Mouse (Mus musculus) forebrain, embryonic 15.5 days (tissue): ENCODE measurements around the gene Gm9903. TPM values are rescaled to one million over a fixed set of nuclear protein-coding genes. Genes with fewer than 3 reads are reported as not detected.

Experiments used
- ATAC-seq: fragments of 200-750 bp; cut with Nextera tagmentation; replicated peaks from 2 replicates; pipeline ENCODE4 v1.8.0; 2017; ENCODE audit warnings: mild to moderate bottlenecking, moderate TSS enrichment, moderate library complexity
- H3K27ac ChIP-seq: fragments of 300-500 bp; sonication (generic); replicated peaks from 2 replicates; pipeline ENCODE4 v1.5.1; 2015; ENCODE audit warnings: mild to moderate bottlenecking, inconsistent platforms
- H3K27me3 ChIP-seq: fragments of 300-500 bp; sonication (generic); 2 replicates; pipeline ENCODE4 v1.6.1; 2015; ENCODE audit warnings: inconsistent platforms
- H3K36me3 ChIP-seq: fragments of 300-500 bp; sonication (generic); 2 replicates; pipeline ENCODE4 v1.6.1; 2015; ENCODE audit warnings: mild to moderate bottlenecking, inconsistent platforms
- H3K4me1 ChIP-seq: fragments of 300-500 bp; sonication (generic); 2 replicates; pipeline ENCODE4 v1.6.1; 2015; ENCODE audit warnings: inconsistent platforms
- H3K4me2 ChIP-seq: fragments of 300-500 bp; sonication (generic); replicated peaks from 2 replicates; pipeline ENCODE4 v1.6.1; 2015; ENCODE audit warnings: mild to moderate bottlenecking, inconsistent platforms
- H3K4me3 ChIP-seq: fragments of 300-500 bp; sonication (generic); 2 replicates; pipeline ENCODE4 v1.5.1; 2015; ENCODE audit warnings: mild to moderate bottlenecking, inconsistent platforms
- H3K9ac ChIP-seq: fragments of 300-500 bp; sonication (generic); replicated peaks from 2 replicates; pipeline ENCODE4 v1.6.1; 2015; ENCODE audit warnings: mild to moderate bottlenecking, inconsistent platforms
- H3K9me3 ChIP-seq: fragments of 300-500 bp; sonication (generic); 2 replicates; pipeline ENCODE4 v1.6.1; 2016; ENCODE audit warnings: inconsistent platforms
- WGBS: fragments of 180-500 bp; shearing (Covaris S2); methylation state at CpG from one replicate; pipeline ENCODE4 v1.1.7; 2015; ENCODE audit warnings: mixed read lengths; 5-methylcytosine and 5-hydroxymethylcytosine counted together
- polyA plus RNA-seq: library from polyadenylated mRNA; unstranded; fragments of >200 nt; fragmentation: Nextera tagmentation; extraction: Ambion mirVana; gene quantifications from 2 replicates; pipeline ENCODE4 v1.2.1, GENCODE M21; 2015

The Gm9903 gene
- polyA plus RNA-seq, result 0.60 and 0.75 TPM in 2 replicates

- H3K4me2 ChIP-seq, result peak within 1 kb of the TSS; percentile 78
- H3K4me1 ChIP-seq, result peaks cover 20% of the 10 kb centered on the region
- WGBS, result 0% methylated on average over 98 of the region's 99 CpGs
- peak within 1 kb of the TSS; percentile 92 for H3K27ac ChIP-seq
- H3K36me3 ChIP-seq, result no peaks in the 10 kb centered on the region
- peak within 1 kb of the TSS; percentile 75 for H3K9ac ChIP-seq
- no peaks in the 10 kb centered on the region for H3K27me3 ChIP-seq
- no peaks in the 10 kb centered on the region for H3K9me3 ChIP-seq
- peak; percentile 96 for ATAC-seq
- peak within 1 kb of the TSS; percentile 85 for H3K4me3 ChIP-seq
Measured at GRCm38 (mm10) chr5:33629301-33629987, at the start of gene Gm9903, which contains the start of gene Fam53a. Gene Gm9903, plus strand, starts transcription at chr5:33629925. Gene Fam53a, minus strand, starts transcription at chr5:33629635.

- H3K9me3 ChIP-seq, result no peaks in the 10 kb centered on the region
- H3K36me3 ChIP-seq, result no peaks in the 10 kb centered on the region
- H3K27me3 ChIP-seq, result no peaks in the 10 kb centered on the region
- H3K27ac ChIP-seq, result no peak overlapping the region
- H3K9ac ChIP-seq, result no peak overlapping the region
- ATAC-seq, result no peak
- no peak overlapping the region for H3K4me3 ChIP-seq
- no peaks in the 10 kb centered on the region for H3K4me1 ChIP-seq
- H3K4me2 ChIP-seq, result no peak overlapping the region
- 93% methylated on average over 1 of the region's 1 CpGs for WGBS
Measured at GRCm38 (mm10) chr5:33580336-33580735, 49.4 kb upstream of the Gm9903 start.

- Histone ChIP-seq H3K27ac (no peak overlapping the region), H3K4me3 (no peak overlapping the region), H3K27me3 (no peaks in the 10 kb centered on the region), H3K9me3 (no peaks in the 10 kb centered on the region), H3K4me2 (no peak overlapping the region), H3K9ac (no peak overlapping the region), H3K4me1 (no peaks in the 10 kb centered on the region), H3K36me3 (no peaks in the 10 kb centered on the region)
- WGBS, result 76% methylated on average over 18 of the region's 18 CpGs
- ATAC-seq, result no peak
Measured at GRCm38 (mm10) chr5:33587498-33588058, 42.1 kb upstream of the Gm9903 start.

GRCm38 (mm10) chr5:33588066-33588465 lies 41.7 kb upstream of the Gm9903 start:
- H3K27me3 ChIP-seq, result no peaks in the 10 kb centered on the region
- no peak overlapping the region for H3K27ac ChIP-seq
- no peaks in the 10 kb centered on the region for H3K4me1 ChIP-seq
- no peaks in the 10 kb centered on the region for H3K9me3 ChIP-seq
- WGBS, result 70% methylated on average over 3 of the region's 3 CpGs
- no peak for ATAC-seq
- H3K36me3 ChIP-seq, result no peaks in the 10 kb centered on the region
- no peak overlapping the region for H3K4me3 ChIP-seq
- no peak overlapping the region for H3K4me2 ChIP-seq
- H3K9ac ChIP-seq, result no peak overlapping the region

- WGBS, result 72% methylated on average over 5 of the region's 5 CpGs
- no peak overlapping the region for H3K9ac ChIP-seq
- H3K4me1 ChIP-seq, result no peaks in the 10 kb centered on the region
- no peak overlapping the region for H3K4me3 ChIP-seq
- H3K36me3 ChIP-seq, result no peaks in the 10 kb centered on the region
- H3K9me3 ChIP-seq, result no peaks in the 10 kb centered on the region
- no peaks in the 10 kb centered on the region for H3K27me3 ChIP-seq
- ATAC-seq, result peak; percentile 67
- H3K4me2 ChIP-seq, result no peak overlapping the region
- H3K27ac ChIP-seq, result no peak overlapping the region
Measured at GRCm38 (mm10) chr5:33589221-33589888, 40.4 kb upstream of the Gm9903 start.

- no peak for ATAC-seq
- Histone ChIP-seq H3K9me3 (no peaks in the 10 kb centered on the region), H3K27me3 (no peaks in the 10 kb centered on the region), H3K4me2 (no peak overlapping the region), H3K4me3 (no peak overlapping the region), H3K36me3 (no peaks in the 10 kb centered on the region), H3K27ac (no peak overlapping the region), H3K4me1 (no peaks in the 10 kb centered on the region), H3K9ac (no peak overlapping the region)
- WGBS, result 30% methylated on average over 2 of the region's 2 CpGs
Measured at GRCm38 (mm10) chr5:33593620-33594019, 36.1 kb upstream of the Gm9903 start.

- WGBS, result 92% methylated on average over 5 of the region's 5 CpGs
Measured at GRCm38 (mm10) chr5:33605314-33605713, 24.4 kb upstream of the Gm9903 start.

GRCm38 (mm10) chr5:33606631-33607030 lies 23.1 kb upstream of the Gm9903 start:
- no peak for ATAC-seq
- H3K36me3 ChIP-seq, result peaks cover 22% of the 10 kb centered on the region
- H3K27ac ChIP-seq, result no peak overlapping the region
- 77% methylated on average over 7 of the region's 7 CpGs for WGBS
- H3K27me3 ChIP-seq, result no peaks in the 10 kb centered on the region
- no peak overlapping the region for H3K9ac ChIP-seq
- no peak overlapping the region for H3K4me3 ChIP-seq
- H3K4me1 ChIP-seq, result no peaks in the 10 kb centered on the region
- H3K4me2 ChIP-seq, result no peak overlapping the region
- no peaks in the 10 kb centered on the region for H3K9me3 ChIP-seq

More at GRCm38 (mm10) chr5:33605314-33605713, 24.4 kb upstream of the Gm9903 start:
- no peak overlapping the region for H3K27ac ChIP-seq
- no peaks in the 10 kb centered on the region for H3K9me3 ChIP-seq
- H3K4me3 ChIP-seq, result no peak overlapping the region
- H3K4me2 ChIP-seq, result no peak overlapping the region
- ATAC-seq, result no peak
- H3K27me3 ChIP-seq, result no peaks in the 10 kb centered on the region
- H3K4me1 ChIP-seq, result no peaks in the 10 kb centered on the region
- H3K36me3 ChIP-seq, result peaks cover 25% of the 10 kb centered on the region
- no peak overlapping the region for H3K9ac ChIP-seq

GRCm38 (mm10) chr5:33607434-33607833 lies 22.3 kb upstream of the Gm9903 start:
- 96% methylated on average over 15 of the region's 15 CpGs for WGBS
- no peak overlapping the region for H3K27ac ChIP-seq
- peaks cover 22% of the 10 kb centered on the region for H3K36me3 ChIP-seq

GRCm38 (mm10) chr5:33609226-33609625 lies 20.5 kb upstream of the Gm9903 start:
- no peak for ATAC-seq
- Histone ChIP-seq H3K4me3 (no peak overlapping the region), H3K36me3 (peaks cover 23% of the 10 kb centered on the region), H3K9me3 (no peaks in the 10 kb centered on the region), H3K4me2 (no peak overlapping the region), H3K27me3 (no peaks in the 10 kb centered on the region), H3K9ac (no peak overlapping the region), H3K4me1 (no peaks in the 10 kb centered on the region), H3K27ac (no peak overlapping the region)
- 90% methylated on average over 1 of the region's 1 CpGs for WGBS

More at GRCm38 (mm10) chr5:33607434-33607833, 22.3 kb upstream of the Gm9903 start:
- H3K9ac ChIP-seq, result no peak overlapping the region
- H3K4me3 ChIP-seq, result no peak overlapping the region
- no peak overlapping the region for H3K4me2 ChIP-seq
- no peaks in the 10 kb centered on the region for H3K27me3 ChIP-seq
- no peaks in the 10 kb centered on the region for H3K4me1 ChIP-seq
- no peaks in the 10 kb centered on the region for H3K9me3 ChIP-seq
- no peak for ATAC-seq

GRCm38 (mm10) chr5:33611795-33612194 lies 17.9 kb upstream of the Gm9903 start:
- no peak overlapping the region for H3K27ac ChIP-seq
- no peak overlapping the region for H3K4me3 ChIP-seq
- H3K4me1 ChIP-seq, result no peaks in the 10 kb centered on the region
- H3K36me3 ChIP-seq, result peaks cover 25% of the 10 kb centered on the region
- no peaks in the 10 kb centered on the region for H3K9me3 ChIP-seq
- ATAC-seq, result no peak
- H3K4me2 ChIP-seq, result no peak overlapping the region
- no peaks in the 10 kb centered on the region for H3K27me3 ChIP-seq
- WGBS, result 90% methylated on average over 1 of the region's 1 CpGs
- no peak overlapping the region for H3K9ac ChIP-seq

GRCm38 (mm10) chr5:33614391-33614790 lies 15.3 kb upstream of the Gm9903 start:
- ATAC-seq, result no peak
- no peak overlapping the region for H3K27ac ChIP-seq
- WGBS, result 86% methylated on average over 6 of the region's 6 CpGs

More at GRCm38 (mm10) chr5:33614391-33614790, 15.3 kb upstream of the Gm9903 start:
- Histone ChIP-seq H3K4me2 (no peak overlapping the region), H3K4me3 (no peak overlapping the region), H3K27me3 (no peaks in the 10 kb centered on the region), H3K4me1 (no peaks in the 10 kb centered on the region), H3K9me3 (no peaks in the 10 kb centered on the region), H3K9ac (no peak overlapping the region), H3K36me3 (peaks cover 10% of the 10 kb centered on the region; the same call in 1 of the 2 replicates)
